Mouse (Mus musculus) lung, embryonic 16.5 days (tissue): ENCODE results near the gene Adam10. TPM values are rescaled to one million over a fixed set of nuclear protein-coding genes. Genes with fewer than 3 reads are reported as not detected.

ENCODE experiments used
- ATAC-seq: fragments of 200-750 bp; cut with Nextera tagmentation; 2 replicates; pipeline ENCODE4 v1.8.0; 2017; ENCODE audit warnings: low read depth, mild to moderate bottlenecking, moderate library complexity
- H3K27ac ChIP-seq: fragments of 300-500 bp; sonication (generic); 2 replicates; pipeline ENCODE4 v1.5.1; 2014; ENCODE audit warnings: mild to moderate bottlenecking, control low read depth, low read length
- H3K27me3 ChIP-seq: fragments of 300-500 bp; sonication (generic); 2 replicates; pipeline ENCODE4 v1.6.1; 2014; ENCODE audit warnings: low read depth, low read length, mixed read lengths; ENCODE audit not compliant: control insufficient read depth, insufficient read depth
- H3K36me3 ChIP-seq: fragments of 300-500 bp; sonication (generic); 2 replicates; pipeline ENCODE4 v1.6.1; 2014; ENCODE audit warnings: low read length; ENCODE audit not compliant: control insufficient read depth, insufficient read depth
- H3K4me1 ChIP-seq: fragments of 300-500 bp; sonication (generic); replicated peaks from 2 replicates; pipeline ENCODE4 v1.6.1; 2014; ENCODE audit warnings: low read length, mixed read lengths; ENCODE audit not compliant: control insufficient read depth, insufficient read depth
- H3K4me2 ChIP-seq: fragments of 300-500 bp; sonication (generic); 2 replicates; pipeline ENCODE4 v1.6.1; 2014; ENCODE audit warnings: low read depth, low read length, control low read depth
- H3K4me3 ChIP-seq: fragments of 300-500 bp; sonication (generic); 2 replicates; pipeline ENCODE4 v1.5.1; 2014; ENCODE audit warnings: mild to moderate bottlenecking, low read length, control low read depth
- H3K9ac ChIP-seq: fragments of 300-500 bp; sonication (generic); 2 replicates; pipeline ENCODE4 v1.6.1; 2014; ENCODE audit warnings: low read length, control low read depth
- H3K9me3 ChIP-seq: fragments of 300-500 bp; sonication (generic); 2 replicates; pipeline ENCODE4 v1.6.1; 2016; ENCODE audit warnings: low read length; ENCODE audit not compliant: control insufficient read depth
- WGBS: fragments of 180-500 bp; shearing (Covaris S2); extraction: QIAGEN DNeasy Blood & Tissue Kit; methylation state at CpG from one replicate; pipeline ENCODE4 v1.1.7; 2014; 5-methylcytosine and 5-hydroxymethylcytosine counted together
- polyA plus RNA-seq: library from polyadenylated mRNA; unstranded; fragments of >200 nt; fragmentation: Nextera tagmentation; extraction: Ambion mirVana; gene quantifications from 2 replicates; pipeline ENCODE4 v1.2.1, GENCODE M21; 2015

The Adam10 gene
- polyA plus RNA-seq, 1 experiment from 2014 or later: 89.5 TPM

- no peaks in the 10 kb centered on the region for H3K4me1 ChIP-seq
Observed at GRCm38 (mm10) chr9:70731079-70731478, 52.3 kb downstream of the Adam10 start.

GRCm38 (mm10) chr9:70733208-70733607 is 54.4 kb downstream of the Adam10 start:
- WGBS: 89% methylated on average over 2 of the region's 2 CpGs
- Histone ChIP-seq H3K9me3 (no peaks in the 10 kb centered on the region), H3K27me3 (no peaks in the 10 kb centered on the region), H3K4me2 (no peak overlapping the region), H3K36me3 (no peaks in the 10 kb centered on the region), H3K9ac (no peak overlapping the region), H3K4me3 (no peak overlapping the region), H3K4me1 (no peaks in the 10 kb centered on the region), H3K27ac (no peak overlapping the region)
- ATAC-seq: no peak

More at GRCm38 (mm10) chr9:70731079-70731478, 52.3 kb downstream of the Adam10 start:
- H3K4me2 ChIP-seq: no peak overlapping the region
- ATAC-seq: no peak
- H3K4me3 ChIP-seq: no peak overlapping the region
- H3K27ac ChIP-seq: no peak overlapping the region
- no peaks in the 10 kb centered on the region for H3K9me3 ChIP-seq
- H3K27me3 ChIP-seq: no peaks in the 10 kb centered on the region
- H3K9ac ChIP-seq: no peak overlapping the region
- H3K36me3 ChIP-seq: no peaks in the 10 kb centered on the region

GRCm38 (mm10) chr9:70739998-70740397 is 61.2 kb downstream of the Adam10 start:
- ATAC-seq: no peak
- no peaks in the 10 kb centered on the region for H3K27me3 ChIP-seq
- H3K4me1 ChIP-seq: no peaks in the 10 kb centered on the region
- no peak overlapping the region for H3K9ac ChIP-seq
- H3K9me3 ChIP-seq: no peaks in the 10 kb centered on the region
- H3K36me3 ChIP-seq: peaks cover 2% of the 10 kb centered on the region; the same call in 1 of the 2 replicates
- no peak overlapping the region for H3K4me2 ChIP-seq
- no peak overlapping the region for H3K4me3 ChIP-seq
- no peak overlapping the region for H3K27ac ChIP-seq
- WGBS: 86% methylated on average over 5 of the region's 5 CpGs

GRCm38 (mm10) chr9:70751504-70752222 is 72.9 kb downstream of the Adam10 start:
- Histone ChIP-seq H3K9me3 (no peaks in the 10 kb centered on the region), H3K9ac (no peak overlapping the region), H3K27me3 (no peaks in the 10 kb centered on the region), H3K36me3 (peaks cover 21% of the 10 kb centered on the region; the same call in 1 of the 2 replicates), H3K4me1 (no peaks in the 10 kb centered on the region), H3K4me3 (no peak overlapping the region), H3K27ac (no peak overlapping the region), H3K4me2 (no peak overlapping the region)
- 84% methylated on average over 3 of the region's 3 CpGs for WGBS
- ATAC-seq: no peak

GRCm38 (mm10) chr9:70760974-70761373 is 82.2 kb downstream of the Adam10 start:
- no peak overlapping the region for H3K27ac ChIP-seq
- WGBS: 87% methylated on average over 5 of the region's 5 CpGs
- peaks cover 12% of the 10 kb centered on the region for H3K36me3 ChIP-seq

GRCm38 (mm10) chr9:70775517-70775916 is 96.7 kb downstream of the Adam10 start:
- ATAC-seq: no peak
- Histone ChIP-seq H3K4me3 (no peak overlapping the region), H3K9me3 (no peaks in the 10 kb centered on the region), H3K36me3 (peaks cover 11% of the 10 kb centered on the region), H3K9ac (no peak overlapping the region), H3K27me3 (no peaks in the 10 kb centered on the region), H3K4me2 (no peak overlapping the region), H3K27ac (no peak overlapping the region), H3K4me1 (no peaks in the 10 kb centered on the region)
- 92% methylated on average over 2 of the region's 2 CpGs for WGBS

More at GRCm38 (mm10) chr9:70760974-70761373, 82.2 kb downstream of the Adam10 start:
- no peaks in the 10 kb centered on the region for H3K27me3 ChIP-seq
- no peak overlapping the region for H3K9ac ChIP-seq
- H3K9me3 ChIP-seq: no peaks in the 10 kb centered on the region
- ATAC-seq: no peak
- no peak overlapping the region for H3K4me2 ChIP-seq
- H3K4me1 ChIP-seq: no peaks in the 10 kb centered on the region
- H3K4me3 ChIP-seq: no peak overlapping the region

GRCm38 (mm10) chr9:70782191-70782590 is 103.4 kb downstream of the Adam10 start:
- H3K27ac ChIP-seq: no peak overlapping the region
- H3K4me2 ChIP-seq: no peak overlapping the region
- no peaks in the 10 kb centered on the region for H3K27me3 ChIP-seq
- H3K9ac ChIP-seq: no peak overlapping the region
- 83% methylated on average over 3 of the region's 3 CpGs for WGBS
- ATAC-seq: no peak
- no peak overlapping the region for H3K4me3 ChIP-seq
- no peaks in the 10 kb centered on the region for H3K4me1 ChIP-seq
- H3K36me3 ChIP-seq: peaks cover 7% of the 10 kb centered on the region; the same call in 1 of the 2 replicates
- no peaks in the 10 kb centered on the region for H3K9me3 ChIP-seq

- 69% methylated on average over 7 of the region's 7 CpGs for WGBS
- Histone ChIP-seq H3K4me2 (no peak overlapping the region), H3K9me3 (no peaks in the 10 kb centered on the region), H3K4me3 (no peak overlapping the region), H3K27ac (no peak overlapping the region), H3K27me3 (no peaks in the 10 kb centered on the region), H3K36me3 (no peaks in the 10 kb centered on the region), H3K9ac (no peak overlapping the region), H3K4me1 (no peaks in the 10 kb centered on the region)
- ATAC-seq: no peak
Observed at GRCm38 (mm10) chr9:70788705-70789104, 109.9 kb downstream of the Adam10 start.

- Histone ChIP-seq H3K4me3 (no peak overlapping the region), H3K27ac (no peak overlapping the region), H3K9ac (no peak overlapping the region), H3K4me2 (no peak overlapping the region), H3K36me3 (no peaks in the 10 kb centered on the region), H3K4me1 (peaks cover 2% of the 10 kb centered on the region; the same call in 1 of the 2 replicates), H3K27me3 (no peaks in the 10 kb centered on the region), H3K9me3 (no peaks in the 10 kb centered on the region)
- 70% methylated on average over 4 of the region's 4 CpGs for WGBS
- ATAC-seq: no peak
Observed at GRCm38 (mm10) chr9:70790621-70791020, 111.8 kb downstream of the Adam10 start.
